Mouse (Mus musculus) adipocyte (in vitro differentiated cells): ENCODE results near the gene Olfr1120.
"Not testable (repeated sequence)": the region's sequence is repeated elsewhere in the genome, so short reads cannot be mapped to it uniquely, and the experiment has no call there.

Experiments used
- DNase-seq: peaks from one replicate; pipeline ENCODE4 v3.0.0-alpha.2; 2016; ENCODE audit warnings: low spot score

Olfr1120 gene

GRCm38 (mm10) chr2:87354515-87354914 is at the start of gene Olfr1120:
Gene Olfr1120 (plus strand): TSS chr2:87354815.
- DNase-seq: no peak

GRCm38 (mm10) chr2:87307281-87307680 is 47.3 kb upstream of the Olfr1120 start, which contains the start of gene Olfr1118:
Gene Olfr1118 (plus strand): TSS chr2:87307581.
- no peak for DNase-seq

GRCm38 (mm10) chr2:87360121-87360520 is 5.5 kb downstream of the Olfr1120 start:
- not testable (repeated sequence) for DNase-seq

- no peak for DNase-seq
Measured at GRCm38 (mm10) chr2:87369595-87369994, 15.0 kb downstream of the Olfr1120 start, which contains the start of gene Olfr1121. Gene Olfr1121 (plus strand): TSS chr2:87369895.

- no peak for DNase-seq
Measured at GRCm38 (mm10) chr2:87371726-87372125, 17.1 kb downstream of the Olfr1120 start.

GRCm38 (mm10) chr2:87383935-87384334 is 29.3 kb downstream of the Olfr1120 start:
- DNase-seq: no peak

GRCm38 (mm10) chr2:87385549-87385948 is 30.9 kb downstream of the Olfr1120 start, which contains the start of gene Olfr1122:
Gene Olfr1122 (plus strand): TSS chr2:87385849.
- no peak for DNase-seq

- not testable (repeated sequence) for DNase-seq
Measured at GRCm38 (mm10) chr2:87393605-87394004, 39.0 kb downstream of the Olfr1120 start.

- not testable (repeated sequence) for DNase-seq
Measured at GRCm38 (mm10) chr2:87394686-87395085, 40.1 kb downstream of the Olfr1120 start.
